Mouse (Mus musculus) embryonic facial prominence, embryonic 14.5 days (tissue): ENCODE measurements around the gene Mkrn1. TPM values are rescaled to one million over a fixed set of nuclear protein-coding genes. Genes with fewer than 3 reads are reported as not detected.
"Not testable (repeated sequence)": the region's sequence is repeated elsewhere in the genome, so short reads cannot be mapped to it uniquely, and the experiment has no call there.

Experiments
- ATAC-seq: fragments of 200-750 bp; cut with Nextera tagmentation; 2 replicates; pipeline ENCODE4 v1.8.0; 2017; ENCODE audit warnings: low read depth, moderate number of reproducible peaks, moderate TSS enrichment
- DNase-seq: peaks from one replicate; pipeline ENCODE4 v3.0.0-alpha.2; 2015; ENCODE audit warnings: low spot score
- H3K27ac ChIP-seq: fragments of 300-500 bp; sonication (generic); replicated peaks from 2 replicates; pipeline ENCODE4 v1.5.1; 2014; ENCODE audit warnings: low read depth, mild to moderate bottlenecking, low read length, moderate library complexity
- H3K27me3 ChIP-seq: fragments of 300-500 bp; sonication (generic); replicated peaks from 2 replicates; pipeline ENCODE4 v1.6.1; 2014; ENCODE audit warnings: low read length; ENCODE audit not compliant: control insufficient read depth, insufficient read depth
- H3K36me3 ChIP-seq: fragments of 300-500 bp; sonication (generic); 2 replicates; pipeline ENCODE4 v1.6.1; 2014; ENCODE audit warnings: low read length, mixed read lengths; ENCODE audit not compliant: control insufficient read depth, insufficient read depth
- H3K4me1 ChIP-seq: fragments of 300-500 bp; sonication (generic); 2 replicates; pipeline ENCODE4 v1.6.1; 2014; ENCODE audit warnings: antibody characterized with exemption, low read length; ENCODE audit not compliant: control insufficient read depth, insufficient read depth
- H3K4me2 ChIP-seq: fragments of 300-500 bp; sonication (generic); 2 replicates; pipeline ENCODE4 v1.6.1; 2014; ENCODE audit warnings: low read depth, mild to moderate bottlenecking, low read length, moderate library complexity, mixed read lengths
- H3K4me3 ChIP-seq: fragments of 300-500 bp; sonication (generic); 2 replicates; pipeline ENCODE4 v1.5.1; 2014; ENCODE audit warnings: low read depth, mild to moderate bottlenecking, low read length
- H3K9ac ChIP-seq: fragments of 300-500 bp; sonication (generic); 2 replicates; pipeline ENCODE4 v1.6.1; 2014; ENCODE audit warnings: low read depth, mild to moderate bottlenecking, low read length, moderate library complexity, mixed read lengths
- H3K9me3 ChIP-seq: fragments of 300-500 bp; sonication (generic); 2 replicates; pipeline ENCODE4 v1.6.1; 2016; ENCODE audit warnings: low read length; ENCODE audit not compliant: control insufficient read depth
- WGBS: fragments of 180-500 bp; shearing (Covaris S2); extraction: QIAGEN DNeasy Blood & Tissue Kit; methylation state at CpG from one replicate; pipeline ENCODE4 v1.1.7; 2014; 5-methylcytosine and 5-hydroxymethylcytosine counted together
- polyA plus RNA-seq: library from polyadenylated mRNA; unstranded; fragments of >200 nt; fragmentation: Nextera tagmentation; extraction: Ambion mirVana; gene quantifications from 2 replicates; pipeline ENCODE4 v1.2.1, GENCODE M21; 2014

Mkrn1 gene
- polyA plus RNA-seq, 1 experiment from 2014 or later, result 72.4 TPM

DNA sequence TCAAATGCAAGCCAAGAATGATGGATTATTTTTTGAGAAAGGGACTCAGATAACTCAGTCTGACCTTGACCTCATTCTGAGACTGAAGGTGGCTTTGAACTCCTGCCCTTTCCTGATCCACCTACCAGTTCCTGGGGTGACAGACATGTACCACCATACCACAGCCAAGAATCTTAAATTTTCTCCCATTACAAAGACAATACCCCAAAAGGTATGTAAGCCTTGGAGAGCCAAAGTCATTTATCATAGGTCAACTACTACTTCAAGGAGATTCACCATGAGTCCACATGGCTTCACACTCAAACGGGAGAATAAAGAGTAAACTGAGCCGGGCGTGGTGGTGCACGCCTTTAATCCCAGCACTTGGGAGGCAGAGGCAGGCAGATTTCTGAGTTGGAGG, 30.3 kb upstream of the Mkrn1 start:
- no peak for ATAC-seq
- DNase-seq, result no peak
- WGBS, result 87% methylated on average over 4 of the region's 4 CpGs
- no peak overlapping the region for H3K4me3 ChIP-seq
- H3K4me2 ChIP-seq, result no peak overlapping the region
- no peaks in the 10 kb centered on the region for H3K27me3 ChIP-seq
- no peaks in the 10 kb centered on the region for H3K4me1 ChIP-seq
- H3K27ac ChIP-seq, result no peak overlapping the region
- H3K9ac ChIP-seq, result no peak overlapping the region
- no peaks in the 10 kb centered on the region for H3K9me3 ChIP-seq
- no peaks in the 10 kb centered on the region for H3K36me3 ChIP-seq

DNA sequence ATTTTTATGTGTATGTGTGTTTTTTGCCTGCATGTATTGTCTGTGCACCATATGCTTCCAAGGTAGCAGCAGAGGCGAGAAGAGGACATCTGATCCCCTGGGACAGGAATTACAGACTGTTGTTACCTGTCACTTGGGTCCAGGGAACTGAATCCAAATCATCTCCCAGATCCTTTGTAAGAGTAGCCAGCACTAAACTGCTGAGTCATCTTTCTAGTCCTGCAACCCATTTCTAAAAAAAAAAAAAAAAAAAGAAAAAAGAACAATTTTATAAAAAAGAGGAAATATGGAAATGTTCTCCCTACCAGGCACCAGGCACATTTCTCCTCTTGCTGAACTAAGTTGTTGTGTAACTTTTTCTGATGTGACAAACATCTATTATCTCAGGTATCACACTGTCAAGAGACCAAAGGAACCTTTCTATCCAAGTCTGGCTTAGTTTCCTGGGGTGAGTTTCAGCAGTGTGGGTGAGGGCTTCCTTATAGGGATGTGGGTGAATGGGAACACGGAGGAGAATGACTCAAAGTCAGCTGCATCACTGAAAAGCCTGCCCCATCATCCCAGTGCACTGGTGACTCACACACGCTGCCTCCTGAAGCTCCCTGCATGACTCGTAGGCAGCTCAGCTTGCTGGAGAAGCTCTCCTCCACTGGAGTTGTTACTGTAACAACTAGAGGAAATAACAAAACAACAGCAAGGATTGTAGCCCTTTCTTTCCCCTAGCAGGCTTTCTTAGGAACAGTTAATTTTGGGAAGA, 27.3 kb upstream of the Mkrn1 start:
- no peak for DNase-seq
- Histone ChIP-seq H3K36me3 (no peaks in the 10 kb centered on the region), H3K27me3 (no peaks in the 10 kb centered on the region), H3K27ac (no peak overlapping the region), H3K4me1 (no peaks in the 10 kb centered on the region), H3K9me3 (no peaks in the 10 kb centered on the region), H3K9ac (no peak overlapping the region), H3K4me2 (no peak overlapping the region), H3K4me3 (no peak overlapping the region)
- ATAC-seq, result no peak
- WGBS, result 47% methylated on average over 4 of the region's 4 CpGs

DNA sequence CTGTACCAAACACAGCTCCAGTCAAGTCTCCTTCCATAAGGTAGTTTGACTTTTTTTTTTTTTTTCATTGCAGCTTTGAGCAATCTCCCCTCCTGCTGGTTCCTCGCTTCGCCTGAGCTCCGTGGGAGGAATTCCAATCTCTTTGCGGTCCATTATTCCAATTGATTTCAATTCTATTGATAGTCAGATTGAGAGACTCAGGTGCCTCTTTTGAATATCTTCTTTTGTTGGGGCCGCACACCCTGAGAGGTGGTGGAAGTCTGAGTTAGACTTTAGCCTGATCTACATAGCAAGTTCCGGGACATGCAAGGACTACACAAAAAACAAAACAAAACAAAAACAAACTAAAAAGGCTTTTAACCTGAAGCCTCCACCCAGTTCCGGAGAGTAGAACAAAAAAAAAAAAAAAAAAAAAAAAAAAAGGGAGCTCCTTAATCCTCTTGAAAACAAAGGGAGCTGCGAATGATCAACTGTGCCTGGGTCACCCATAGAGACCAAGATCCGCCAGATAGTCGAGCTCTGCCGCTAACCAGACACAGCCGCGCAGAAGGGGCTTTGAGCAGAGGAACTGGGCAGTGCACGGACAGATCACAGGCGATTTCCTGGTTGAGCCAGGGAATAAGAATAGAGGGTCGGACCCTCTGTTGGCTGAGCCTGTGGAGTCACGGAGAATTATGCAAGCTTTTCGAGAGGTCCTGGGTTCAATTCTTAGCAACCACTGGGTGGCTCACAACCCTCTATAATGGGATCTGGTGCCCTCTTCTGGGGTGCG, 25.7 kb upstream of the Mkrn1 start:
- Histone ChIP-seq H3K9me3 (no peaks in the 10 kb centered on the region), H3K4me3 (no peak overlapping the region), H3K36me3 (no peaks in the 10 kb centered on the region), H3K27me3 (no peaks in the 10 kb centered on the region), H3K9ac (no peak overlapping the region), H3K4me2 (0 out of 2 replicates have a peak overlapping the region, but pooled peaks have one; percentile 11), H3K27ac (no peak overlapping the region), H3K4me1 (no peaks in the 10 kb centered on the region)
- ATAC-seq, result no peak
- WGBS, result 11% methylated on average over 19 of the region's 19 CpGs
- no peak for DNase-seq

DNA sequence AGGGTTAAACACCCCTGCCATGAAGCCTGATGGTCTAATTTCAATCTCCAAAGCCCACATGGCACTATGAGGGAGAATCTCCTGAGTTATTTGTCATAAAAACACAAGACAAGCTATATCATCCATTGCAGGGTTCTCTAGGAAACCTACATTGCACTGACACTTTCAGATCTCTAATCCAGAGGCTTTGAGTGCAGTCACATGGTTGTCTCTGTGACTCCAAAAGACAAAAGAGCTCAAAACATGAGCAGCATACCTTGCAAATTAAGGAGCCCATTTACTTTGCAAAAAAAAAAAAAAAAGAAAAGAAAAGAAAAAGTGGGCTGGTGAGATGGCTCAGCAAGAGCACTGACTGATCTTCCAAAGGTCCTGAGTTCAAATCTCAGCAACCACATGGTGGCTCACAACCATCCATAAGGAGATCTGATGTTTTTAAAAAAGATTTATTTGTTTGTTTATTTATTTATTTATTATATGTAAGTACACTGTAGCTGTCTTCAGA, 22.6 kb upstream of the Mkrn1 start:
- Histone ChIP-seq H3K4me3 (no peak overlapping the region), H3K9ac (no peak overlapping the region), H3K4me2 (no peak overlapping the region), H3K36me3 (no peaks in the 10 kb centered on the region), H3K4me1 (no peaks in the 10 kb centered on the region), H3K9me3 (no peaks in the 10 kb centered on the region), H3K27me3 (no peaks in the 10 kb centered on the region), H3K27ac (no peak overlapping the region)
- no peak for DNase-seq
- ATAC-seq, result no peak

DNA sequence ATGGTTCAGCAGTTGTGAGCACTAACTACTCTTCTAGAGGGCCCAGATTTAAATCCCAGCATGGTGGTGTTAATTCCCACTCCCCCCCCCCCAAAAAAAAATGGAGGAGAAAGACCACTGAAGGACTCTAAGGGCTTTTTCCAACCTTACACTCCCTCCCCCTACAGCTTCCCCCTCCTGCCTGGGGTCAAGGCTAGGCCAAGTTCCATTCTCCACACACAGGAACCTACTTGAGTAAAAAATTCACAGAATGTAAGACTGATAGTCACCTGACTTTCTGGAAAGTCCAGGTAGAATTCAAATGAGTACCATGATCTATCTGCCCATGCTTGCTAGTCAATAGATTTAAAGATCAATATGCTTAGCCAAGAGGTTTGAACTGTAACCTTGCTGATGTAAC, 19.9 kb upstream of the Mkrn1 start:
- no peak overlapping the region for H3K4me2 ChIP-seq
- H3K4me3 ChIP-seq, result no peak overlapping the region
- no peak overlapping the region for H3K9ac ChIP-seq
- no peaks in the 10 kb centered on the region for H3K27me3 ChIP-seq
- no peaks in the 10 kb centered on the region for H3K36me3 ChIP-seq
- no peak for ATAC-seq
- H3K4me1 ChIP-seq, result no peaks in the 10 kb centered on the region
- no peak for DNase-seq
- no peak overlapping the region for H3K27ac ChIP-seq
- H3K9me3 ChIP-seq, result no peaks in the 10 kb centered on the region

DNA sequence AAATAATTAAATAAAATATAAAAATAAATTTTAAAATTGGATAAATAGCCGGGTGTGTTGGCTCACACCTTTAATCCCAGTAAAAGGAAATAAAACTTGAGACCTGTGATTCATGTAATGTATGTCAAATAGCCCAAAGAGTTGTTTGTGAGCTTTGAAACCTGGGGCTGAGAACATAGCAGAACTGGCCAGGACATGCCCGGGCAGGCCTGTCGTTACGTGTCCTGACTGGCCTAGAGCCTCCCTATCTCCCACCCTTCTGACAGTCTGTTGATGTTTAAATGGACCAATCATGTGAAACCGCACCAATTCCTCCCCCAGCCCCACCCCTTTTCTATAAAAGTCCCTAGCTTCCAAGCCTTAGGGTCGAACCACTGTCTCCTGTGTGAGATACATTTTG, 17.3 kb upstream of the Mkrn1 start:
- H3K27me3 ChIP-seq, H3K4me3 ChIP-seq, H3K9ac ChIP-seq, H3K27ac ChIP-seq, H3K4me1 ChIP-seq, H3K9me3 ChIP-seq, DNase-seq, H3K36me3 ChIP-seq, H3K4me2 ChIP-seq, ATAC-seq: not testable (repeated sequence)
- WGBS, result 89% methylated on average over 6 of the region's 6 CpGs

DNA sequence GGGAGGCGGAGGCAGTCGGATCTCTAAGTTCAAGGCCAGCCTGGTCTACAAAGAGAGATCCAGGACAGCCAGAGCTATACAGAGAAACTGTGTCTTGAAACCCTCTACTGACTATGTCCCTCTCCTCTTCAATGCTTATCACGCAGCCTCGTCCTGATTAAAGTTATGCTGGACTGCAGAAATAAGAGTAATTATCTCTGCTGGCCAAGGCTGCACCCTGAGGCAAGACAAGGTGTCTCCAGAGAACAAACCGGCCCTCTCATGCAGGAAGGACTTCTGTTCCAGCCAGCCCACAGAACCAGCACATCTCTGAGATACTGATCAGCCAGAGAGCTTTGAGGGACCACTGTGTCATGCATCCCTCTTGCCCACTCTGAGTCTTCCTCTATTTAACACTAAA, 15.6 kb upstream of the Mkrn1 start:
- Histone ChIP-seq H3K4me1 (no peaks in the 10 kb centered on the region), H3K4me3 (no peak overlapping the region), H3K9ac (no peak overlapping the region), H3K27me3 (no peaks in the 10 kb centered on the region), H3K4me2 (no peak overlapping the region), H3K36me3 (no peaks in the 10 kb centered on the region), H3K9me3 (no peaks in the 10 kb centered on the region), H3K27ac (no peak overlapping the region)
- ATAC-seq (no peak), DNase-seq (no peak)
- WGBS, result 79% methylated on average over 5 of the region's 5 CpGs

DNA sequence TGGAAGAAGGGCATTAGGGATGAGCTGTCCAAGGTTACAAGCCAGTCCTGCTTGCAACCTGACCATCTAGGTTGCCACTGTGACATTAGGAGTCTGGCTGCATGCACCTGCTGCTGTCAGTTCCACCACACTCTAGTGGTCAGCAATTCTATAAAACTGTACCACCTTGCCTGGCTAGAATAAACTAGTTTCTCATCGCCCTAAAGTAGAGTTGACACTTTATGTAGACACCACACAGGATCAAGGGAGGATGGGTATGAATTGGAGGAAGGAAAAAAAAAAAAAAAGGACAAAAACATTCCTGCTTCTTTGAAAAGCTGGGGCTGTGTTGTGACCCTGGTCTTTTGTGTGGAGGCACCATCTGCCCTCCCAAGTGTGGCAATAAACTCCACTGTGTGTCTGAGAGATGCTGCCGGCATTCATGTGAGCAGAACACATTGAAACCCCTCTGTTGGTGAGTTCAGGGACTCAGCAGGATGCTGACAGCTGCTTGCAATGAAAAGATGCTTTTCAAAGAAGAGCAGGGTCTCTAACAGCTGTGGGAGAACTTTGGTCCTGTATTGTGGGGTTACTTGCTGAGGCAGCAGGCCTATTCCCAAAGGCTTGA, 14.7 kb upstream of the Mkrn1 start:
- no peak overlapping the region for H3K27ac ChIP-seq
- H3K36me3 ChIP-seq, result no peaks in the 10 kb centered on the region
- H3K27me3 ChIP-seq, result no peaks in the 10 kb centered on the region
- no peak overlapping the region for H3K9ac ChIP-seq
- H3K9me3 ChIP-seq, result no peaks in the 10 kb centered on the region
- H3K4me1 ChIP-seq, result no peaks in the 10 kb centered on the region
- ATAC-seq (no peak), DNase-seq (no peak)
- no peak overlapping the region for H3K4me3 ChIP-seq
- no peak overlapping the region for H3K4me2 ChIP-seq
- WGBS, result 71% methylated on average over 2 of the region's 2 CpGs
